Mouse (Mus musculus) G1E (cell line): ENCODE results near the gene Grb2.

Experiments
- CTCF ChIP-seq: IDR thresholded peaks from 2 replicates; pipeline ENCODE4 v1.5.1; 2012; ENCODE audit warnings: low read depth, low read length, inconsistent platforms, mixed read lengths
- GATA1 ChIP-seq: IDR thresholded peaks from 2 replicates; pipeline ENCODE4 v1.6.1; 2012; ENCODE audit warnings: borderline replicate concordance, low read length, inconsistent platforms, mixed read lengths
- POLR2AphosphoS5 ChIP-seq: IDR thresholded peaks from 2 replicates; pipeline ENCODE4 v1.6.1; 2012; ENCODE audit warnings: low read depth, low read length, inconsistent platforms; ENCODE audit not compliant: insufficient replicate concordance
- TAL1 ChIP-seq: conservative IDR thresholded peaks from 2 replicates; pipeline ENCODE4 v1.6.1; 2012; ENCODE audit warnings: low read depth, low read length, inconsistent platforms, mixed read lengths

GRCm38 (mm10) chr11:115625877-115626276 is 82.5 kb downstream of the Grb2 start:
- no peak for TF ChIP-seq CTCF
- no peak for TF ChIP-seq GATA1
- no peak for TF ChIP-seq POLR2AphosphoS5
- no peak for TF ChIP-seq TAL1
